Mouse (Mus musculus): ENCODE data around the gene Vapa. TPM values are rescaled to one million over a fixed set of nuclear protein-coding genes. Genes with fewer than 3 reads are reported as not detected.

Gene Vapa
- polyA plus RNA-seq (2012; fragmentation: generic; extraction: Trizol) = 58.3 TPM
- long read RNA-seq, experiment 1, transcript Vapa-201 (6 exons, 3,369 nt) = major isoform, 456 of 530 reads
- long read RNA-seq, experiment 1, partial matches to known transcripts = 48 of 530 reads
- long read RNA-seq, experiment 1, other reads (novel, unspliced or antisense) = 26 of 530 reads
- long read RNA-seq, experiment 2, transcript Vapa-201 (6 exons, 3,369 nt) = major isoform, 1,525 of 1,576 reads
- long read RNA-seq, experiment 2, partial matches to known transcripts = 2 of 1,576 reads
- long read RNA-seq, experiment 2, other reads (novel, unspliced or antisense) = 49 of 1,576 reads

DNA sequence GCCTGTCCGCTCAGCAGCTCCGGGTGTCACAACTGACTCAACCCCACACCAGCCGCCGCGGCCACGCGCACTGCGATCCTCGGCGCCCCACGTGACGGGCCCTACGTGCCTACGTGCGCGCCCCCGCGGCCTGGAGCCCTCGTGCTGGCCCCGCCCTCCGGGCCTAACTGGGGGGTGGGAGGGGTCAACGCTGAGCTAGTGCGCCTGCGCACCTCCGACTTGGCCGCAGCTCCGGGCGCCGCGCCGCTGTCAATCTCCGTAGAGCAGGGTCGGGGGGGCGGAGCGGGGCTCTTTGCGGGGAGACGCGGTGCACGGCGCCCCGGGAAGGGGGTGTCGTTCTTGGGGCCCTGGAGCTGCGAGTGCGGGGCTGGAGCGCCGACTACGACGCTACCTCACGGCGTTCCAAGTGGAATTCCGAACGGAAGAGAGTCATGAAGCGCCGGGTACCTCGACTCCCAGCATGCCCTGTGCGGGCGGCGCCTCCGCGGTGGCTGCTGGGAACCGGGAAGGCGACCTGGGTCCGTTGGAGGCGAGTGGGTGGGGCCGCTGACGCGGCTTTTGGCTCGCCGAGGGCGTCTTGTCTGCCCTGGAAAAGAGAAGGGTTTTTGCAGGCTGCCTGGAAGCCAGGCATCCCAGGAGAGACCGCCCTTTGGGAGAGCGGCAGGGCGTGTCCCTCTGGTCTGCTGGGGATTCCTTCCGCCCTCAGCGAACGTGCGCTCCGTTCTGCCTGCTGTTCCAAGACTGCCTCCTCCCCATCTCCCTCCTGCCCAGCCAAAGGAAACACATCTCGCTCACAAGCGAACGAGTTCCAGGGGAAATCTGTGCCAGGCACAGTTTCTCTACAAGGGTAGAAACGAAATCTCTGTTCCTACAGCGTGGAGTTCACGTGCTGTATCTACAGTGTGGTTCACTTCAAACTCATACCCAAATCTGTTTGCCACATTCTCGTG is at the start of gene Vapa:
Vapa (minus strand) TSS at position 93 of the 950 bp plus-strand sequence.
- H3ac ChIP-seq (ENCODE audit: control insufficient read depth, insufficient read length, low read depth) = peak within 1 kb of the TSS; percentile 97
- H3K36me3 ChIP-seq (ENCODE audit: control insufficient read depth, insufficient read depth) = peaks cover 9% of the 10 kb centered on the region
- no peaks in the 10 kb centered on the region for H3K27me3 ChIP-seq (ENCODE audit: control insufficient read depth, insufficient read depth, insufficient read length)
- peaks cover 47% of the 10 kb centered on the region for H3K79me2 ChIP-seq (ENCODE audit: control insufficient read depth, insufficient read depth)
- H3K79me3 ChIP-seq (ENCODE audit: low read depth) = peaks cover 42% of the 10 kb centered on the region
- TF ChIP-seq MYOD1 (IDR thresholded peaks at IDR 0.05; ENCODE audit: control insufficient read depth, insufficient read length, low read depth) = no peak
- peak; percentile 76 for TF ChIP-seq MAX (IDR thresholded peaks at IDR 0.05)
- TF ChIP-seq USF1 (IDR thresholded peaks at IDR 0.05; ENCODE audit: low read depth) = peak; percentile 95
- TF ChIP-seq FOSL1 (IDR thresholded peaks at IDR 0.05; ENCODE audit: insufficient read depth, low read length, poor library complexity, severe bottlenecking) = no peak
- H3K4me3 ChIP-seq (ENCODE audit: insufficient read depth, poor library complexity, severe bottlenecking) = peak within 1 kb of the TSS; percentile 95

GRCm38 (mm10) chr17:65662662-65663061 is 49.3 kb upstream of the Vapa start:
- no peak overlapping the region for H3ac ChIP-seq (ENCODE audit: control insufficient read depth, insufficient read length, low read depth)
- no peaks in the 10 kb centered on the region for H3K27me3 ChIP-seq (ENCODE audit: control insufficient read depth, insufficient read depth, insufficient read length)
- H3K36me3 ChIP-seq (ENCODE audit: control insufficient read depth, insufficient read depth) = peaks cover 23% of the 10 kb centered on the region
- TF ChIP-seq MYOD1 (IDR thresholded peaks at IDR 0.05; ENCODE audit: control insufficient read depth, insufficient read length, low read depth) (no peak), FOSL1 (IDR thresholded peaks at IDR 0.05; ENCODE audit: insufficient read depth, low read length, poor library complexity, severe bottlenecking) (no peak), MYOG (IDR thresholded peaks at IDR 0.05; ENCODE audit: control insufficient read depth, extremely low read depth, insufficient read length) (no peak), CEBPB (IDR thresholded peaks at IDR 0.05; ENCODE audit: low read depth) (peak; percentile 45), USF1 (IDR thresholded peaks at IDR 0.05; ENCODE audit: low read depth) (peak; percentile 65), CTCF (IDR thresholded peaks at IDR 0.05; ENCODE audit: control insufficient read depth, insufficient read depth, insufficient read length) (no peak)
- H3K79me3 ChIP-seq (ENCODE audit: low read depth) = peaks cover 17% of the 10 kb centered on the region
- H3K79me2 ChIP-seq (ENCODE audit: control insufficient read depth, insufficient read depth) = peaks cover 47% of the 10 kb centered on the region
- no peak overlapping the region for H3K4me3 ChIP-seq (ENCODE audit: insufficient read depth, poor library complexity, severe bottlenecking)

- TF ChIP-seq FOSL1 (IDR thresholded peaks at IDR 0.05; ENCODE audit: insufficient read depth, low read length, poor library complexity, severe bottlenecking) (no peak), MYOD1 (IDR thresholded peaks at IDR 0.05; ENCODE audit: control insufficient read depth, insufficient read length, low read depth) (peak; percentile 80), CEBPB (IDR thresholded peaks at IDR 0.05; ENCODE audit: low read depth) (peak; percentile 14), MAX (IDR thresholded peaks at IDR 0.05) (peak; percentile 25), USF1 (IDR thresholded peaks at IDR 0.05; ENCODE audit: low read depth) (no peak), MYOG (IDR thresholded peaks at IDR 0.05; ENCODE audit: control insufficient read depth, extremely low read depth, insufficient read length) (no peak), CTCF (IDR thresholded peaks at IDR 0.05; ENCODE audit: control insufficient read depth, insufficient read depth, insufficient read length) (no peak)
- Histone ChIP-seq H3K4me3 (ENCODE audit: insufficient read depth, poor library complexity, severe bottlenecking) (no peak overlapping the region), H3K36me3 (ENCODE audit: control insufficient read depth, insufficient read depth) (peaks cover 16% of the 10 kb centered on the region), H3K79me2 (ENCODE audit: control insufficient read depth, insufficient read depth) (peaks cover 33% of the 10 kb centered on the region), H3K27me3 (ENCODE audit: control insufficient read depth, insufficient read depth, insufficient read length) (no peaks in the 10 kb centered on the region), H3K79me3 (ENCODE audit: low read depth) (peaks cover 7% of the 10 kb centered on the region), H3ac (ENCODE audit: control insufficient read depth, insufficient read length, low read depth) (no peak overlapping the region)
Observed at GRCm38 (mm10) chr17:65658416-65658815, 45.1 kb upstream of the Vapa start.

GRCm38 (mm10) chr17:65657958-65658357 is 44.6 kb upstream of the Vapa start:
- peaks cover 29% of the 10 kb centered on the region for H3K79me2 ChIP-seq (ENCODE audit: control insufficient read depth, insufficient read depth)
- TF ChIP-seq FOSL1 (IDR thresholded peaks at IDR 0.05; ENCODE audit: insufficient read depth, low read length, poor library complexity, severe bottlenecking) (no peak), MYOD1 (IDR thresholded peaks at IDR 0.05; ENCODE audit: control insufficient read depth, insufficient read length, low read depth) (no peak), CEBPB (IDR thresholded peaks at IDR 0.05; ENCODE audit: low read depth) (no peak)
- H3K36me3 ChIP-seq (ENCODE audit: control insufficient read depth, insufficient read depth) = peaks cover 21% of the 10 kb centered on the region
- no peaks in the 10 kb centered on the region for H3K27me3 ChIP-seq (ENCODE audit: control insufficient read depth, insufficient read depth, insufficient read length)
- peaks cover 4% of the 10 kb centered on the region for H3K79me3 ChIP-seq (ENCODE audit: low read depth)
- H3K4me3 ChIP-seq (ENCODE audit: insufficient read depth, poor library complexity, severe bottlenecking) = no peak overlapping the region
- H3ac ChIP-seq (ENCODE audit: control insufficient read depth, insufficient read length, low read depth) = no peak overlapping the region

DNA sequence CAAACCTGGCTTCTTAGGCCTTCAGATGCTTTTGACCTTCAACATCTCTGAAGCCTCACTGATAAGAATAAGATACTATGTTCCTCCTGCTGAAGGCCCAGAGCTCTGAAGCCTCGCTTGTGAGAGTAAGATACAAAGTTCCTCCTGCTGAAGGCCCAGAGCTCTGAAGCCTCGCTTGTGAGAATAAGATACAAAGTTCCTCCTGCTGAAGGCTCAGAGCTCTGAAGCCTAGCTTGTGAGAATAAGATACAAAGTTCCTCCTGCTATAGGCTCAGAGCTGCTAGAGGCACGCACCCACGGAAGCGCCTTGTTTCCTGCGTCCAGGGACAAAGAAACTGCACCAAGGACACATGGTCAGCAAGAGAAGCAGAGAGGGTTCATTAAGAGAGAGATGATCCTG is 43.4 kb upstream of the Vapa start:
- Histone ChIP-seq H3K27me3 (ENCODE audit: control insufficient read depth, insufficient read depth, insufficient read length) (no peaks in the 10 kb centered on the region), H3K4me3 (ENCODE audit: insufficient read depth, poor library complexity, severe bottlenecking) (no peak overlapping the region), H3K79me3 (ENCODE audit: low read depth) (peaks cover 2% of the 10 kb centered on the region), H3K36me3 (ENCODE audit: control insufficient read depth, insufficient read depth) (peaks cover 27% of the 10 kb centered on the region), H3K79me2 (ENCODE audit: control insufficient read depth, insufficient read depth) (peaks cover 20% of the 10 kb centered on the region), H3ac (ENCODE audit: control insufficient read depth, insufficient read length, low read depth) (no peak overlapping the region)
- TF ChIP-seq MYOG (IDR thresholded peaks at IDR 0.05; ENCODE audit: control insufficient read depth, extremely low read depth, insufficient read length) (no peak), MYOD1 (IDR thresholded peaks at IDR 0.05; ENCODE audit: control insufficient read depth, insufficient read length, low read depth) (no peak), CTCF (IDR thresholded peaks at IDR 0.05; ENCODE audit: control insufficient read depth, insufficient read depth, insufficient read length) (no peak), USF1 (IDR thresholded peaks at IDR 0.05; ENCODE audit: low read depth) (no peak), MAX (IDR thresholded peaks at IDR 0.05) (no peak), CEBPB (IDR thresholded peaks at IDR 0.05; ENCODE audit: low read depth) (no peak), FOSL1 (IDR thresholded peaks at IDR 0.05; ENCODE audit: insufficient read depth, low read length, poor library complexity, severe bottlenecking) (no peak)
